Mouse (Mus musculus): ENCODE data around the gene Cfap77. TPM values are rescaled to one million over a fixed set of nuclear protein-coding genes. Genes with fewer than 3 reads are reported as not detected.

The Cfap77 gene
- polyA plus RNA-seq, 1 experiment from 2014 or later = 0.51 TPM

DNA sequence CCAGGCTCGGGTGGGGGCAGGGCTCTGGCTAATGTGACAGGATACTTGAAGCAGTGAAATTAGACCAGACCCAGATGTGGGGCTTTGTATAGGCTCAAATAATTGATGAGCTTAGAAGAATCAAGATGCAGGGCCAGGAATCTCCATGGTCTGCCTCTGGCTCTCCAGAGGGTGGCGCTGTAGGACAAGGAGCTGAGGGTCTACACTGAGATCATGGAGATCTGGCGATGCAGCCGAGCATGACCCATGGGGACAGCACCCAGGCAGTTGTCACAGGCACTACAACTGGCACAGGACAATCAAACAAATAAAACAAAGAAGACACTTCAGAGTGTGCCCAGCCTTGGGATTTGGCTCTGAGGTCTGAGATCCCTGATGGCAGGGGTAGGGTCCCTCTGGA lies 131.0 kb downstream of the Cfap77 start:
- peaks cover 56% of the 10 kb centered on the region for H3K27me3 ChIP-seq (ENCODE audit: control insufficient read depth, insufficient read depth, low read length)
- no peak overlapping the region for H3K27ac ChIP-seq (ENCODE audit: low read depth, low read length)
- H3K4me3 ChIP-seq (ENCODE audit: low read depth, low read length) = no peak overlapping the region
- ATAC-seq (ENCODE audit: low FRiP score) = peak; percentile 60; the same call in 1 of the 2 replicates
- DNase-seq (ENCODE audit: low spot score) = peak; percentile 84
- no peaks in the 10 kb centered on the region for H3K9me3 ChIP-seq (ENCODE audit: control insufficient read depth, low read length)
- H3K4me1 ChIP-seq (replicated peaks; ENCODE audit: control insufficient read depth, insufficient read depth, low read length) = no peaks in the 10 kb centered on the region; the same call in 1 of the 2 replicates
- 3% methylated on average over 4 of the region's 4 CpGs for WGBS
- no peak overlapping the region for H3K9ac ChIP-seq (ENCODE audit: low read depth, low read length)
- no peak overlapping the region for H3K4me2 ChIP-seq (replicated peaks; ENCODE audit: low read depth, low read length)
- H3K36me3 ChIP-seq (ENCODE audit: control insufficient read depth, insufficient read depth, low read length) = no peaks in the 10 kb centered on the region

DNA sequence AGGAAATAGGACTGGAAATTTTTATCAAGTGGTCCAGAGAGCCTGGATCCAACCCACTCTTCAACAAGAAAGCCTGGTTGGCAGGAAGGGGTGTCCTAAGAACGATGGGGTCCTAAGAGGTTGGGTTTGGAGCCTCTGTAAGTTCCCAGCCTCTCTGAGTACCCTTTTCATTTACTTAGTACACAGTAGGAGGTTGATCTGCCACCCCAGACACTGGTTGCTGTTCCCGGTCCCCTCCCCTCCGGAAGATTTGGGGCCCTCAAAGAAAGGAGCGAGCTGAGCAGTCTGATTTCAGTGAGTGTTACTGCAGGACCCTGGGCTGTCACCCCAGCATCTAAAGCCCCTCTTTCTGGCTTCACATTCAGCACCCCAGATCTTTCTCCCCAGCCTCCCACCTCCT lies 135.9 kb downstream of the Cfap77 start:
- Histone ChIP-seq H3K27me3 (ENCODE audit: control insufficient read depth, insufficient read depth, low read length) (peaks cover 85% of the 10 kb centered on the region), H3K27ac (ENCODE audit: low read depth, low read length) (no peak overlapping the region), H3K9ac (ENCODE audit: low read depth, low read length) (no peak overlapping the region), H3K36me3 (ENCODE audit: control insufficient read depth, insufficient read depth, low read length) (no peaks in the 10 kb centered on the region), H3K9me3 (ENCODE audit: control insufficient read depth, low read length) (no peaks in the 10 kb centered on the region), H3K4me2 (replicated peaks; ENCODE audit: low read depth, low read length) (no peak overlapping the region), H3K4me3 (ENCODE audit: low read depth, low read length) (no peak overlapping the region), H3K4me1 (replicated peaks; ENCODE audit: control insufficient read depth, insufficient read depth, low read length) (peaks cover 15% of the 10 kb centered on the region)
- 0% methylated on average over 4 of the region's 4 CpGs for WGBS
- no peak for ATAC-seq (ENCODE audit: low FRiP score)
- no peak for DNase-seq (ENCODE audit: low spot score)

DNA sequence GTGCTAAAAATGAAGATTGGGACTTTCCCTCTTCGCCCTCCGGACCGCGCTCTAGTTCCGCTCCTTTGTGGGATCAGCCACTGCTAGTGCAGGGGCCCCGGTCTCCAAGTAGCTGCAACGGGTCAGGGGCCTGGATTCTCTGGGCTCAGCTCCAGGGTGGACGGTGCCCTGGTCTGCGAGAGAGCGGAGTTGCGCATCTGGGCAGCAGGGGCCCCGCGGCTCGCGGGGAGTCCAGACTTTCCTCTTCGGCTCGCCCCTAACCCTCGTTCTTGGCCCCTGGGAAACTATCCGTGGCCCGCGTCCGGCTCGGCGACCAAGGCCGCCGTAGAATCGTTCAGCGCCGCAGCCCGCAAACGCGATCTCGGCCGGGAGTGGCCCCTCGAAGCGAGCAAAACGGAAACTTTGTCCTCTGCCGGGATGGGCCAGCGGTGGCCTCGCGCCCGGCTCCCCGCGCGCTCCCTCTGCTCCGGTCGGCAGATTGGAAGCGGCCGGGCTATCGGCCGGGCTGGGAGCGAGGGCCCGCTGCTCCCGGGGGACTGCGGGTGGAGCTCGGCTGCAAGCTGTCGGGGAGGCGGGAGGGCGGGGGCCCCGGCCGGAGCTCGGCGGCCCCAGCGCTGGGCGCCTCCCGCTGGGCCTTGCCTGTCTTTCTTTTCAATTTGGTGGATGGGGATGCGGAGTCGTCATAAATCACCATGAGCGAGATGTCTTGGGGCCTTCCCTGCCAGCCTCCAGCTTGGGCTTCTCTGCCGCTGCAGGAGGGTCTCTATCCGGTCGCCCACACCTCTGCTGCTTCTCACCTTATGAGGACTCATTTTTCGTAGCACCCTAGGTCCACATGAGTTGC lies 137.1 kb downstream of the Cfap77 start:
- Histone ChIP-seq H3K4me2 (replicated peaks; ENCODE audit: low read depth, low read length) (peak overlapping the region; percentile 42), H3K9ac (ENCODE audit: low read depth, low read length) (peak overlapping the region; percentile 43), H3K4me3 (ENCODE audit: low read depth, low read length) (peak overlapping the region; percentile 27), H3K4me1 (replicated peaks; ENCODE audit: control insufficient read depth, insufficient read depth, low read length) (peaks cover 15% of the 10 kb centered on the region), H3K27ac (ENCODE audit: low read depth, low read length) (peak overlapping the region; percentile 53; the same call in 1 of the 2 replicates), H3K36me3 (ENCODE audit: control insufficient read depth, insufficient read depth, low read length) (no peaks in the 10 kb centered on the region), H3K27me3 (ENCODE audit: control insufficient read depth, insufficient read depth, low read length) (peaks cover 92% of the 10 kb centered on the region), H3K9me3 (ENCODE audit: control insufficient read depth, low read length) (no peaks in the 10 kb centered on the region)
- WGBS = under 1% methylated on average over 64 of the region's 73 CpGs
- peak; percentile 49; the same call in 1 of the 2 replicates for ATAC-seq (ENCODE audit: low FRiP score)
- DNase-seq (ENCODE audit: low spot score) = peak; percentile 69

DNA sequence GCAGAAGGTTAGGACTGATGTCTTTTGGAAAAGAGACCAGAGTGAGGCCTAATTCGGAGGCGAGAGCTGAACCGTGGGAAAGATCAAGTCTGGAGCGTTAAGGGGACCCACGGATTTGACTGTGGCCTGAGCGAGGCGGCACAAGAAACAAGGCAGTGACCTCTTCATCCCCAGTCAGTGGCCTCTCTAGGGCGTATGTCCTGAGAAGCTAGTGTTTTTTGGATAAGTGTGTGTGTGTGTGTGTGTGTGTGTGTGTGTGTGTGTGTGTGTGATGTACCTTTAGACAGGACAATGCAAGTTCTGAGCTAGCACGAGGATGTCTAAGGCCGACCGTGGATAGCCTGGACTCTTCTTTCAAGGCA lies 137.7 kb downstream of the Cfap77 start:
- peak overlapping the region; percentile 43; the same call in 1 of the 2 replicates for H3K9ac ChIP-seq (ENCODE audit: low read depth, low read length)
- ATAC-seq (ENCODE audit: low FRiP score) (no peak), DNase-seq (ENCODE audit: low spot score) (peak; percentile 57)
- no peak overlapping the region for H3K27ac ChIP-seq (ENCODE audit: low read depth, low read length)
- peaks cover 15% of the 10 kb centered on the region for H3K4me1 ChIP-seq (replicated peaks; ENCODE audit: control insufficient read depth, insufficient read depth, low read length)
- H3K36me3 ChIP-seq (ENCODE audit: control insufficient read depth, insufficient read depth, low read length) = no peaks in the 10 kb centered on the region
- peak overlapping the region; percentile 27 for H3K4me3 ChIP-seq (ENCODE audit: low read depth, low read length)
- 3% methylated on average over 11 of the region's 11 CpGs for WGBS
- no peaks in the 10 kb centered on the region for H3K9me3 ChIP-seq (ENCODE audit: control insufficient read depth, low read length)
- peak overlapping the region; percentile 42 for H3K4me2 ChIP-seq (replicated peaks; ENCODE audit: low read depth, low read length)
- H3K27me3 ChIP-seq (ENCODE audit: control insufficient read depth, insufficient read depth, low read length) = peaks cover 90% of the 10 kb centered on the region

DNA sequence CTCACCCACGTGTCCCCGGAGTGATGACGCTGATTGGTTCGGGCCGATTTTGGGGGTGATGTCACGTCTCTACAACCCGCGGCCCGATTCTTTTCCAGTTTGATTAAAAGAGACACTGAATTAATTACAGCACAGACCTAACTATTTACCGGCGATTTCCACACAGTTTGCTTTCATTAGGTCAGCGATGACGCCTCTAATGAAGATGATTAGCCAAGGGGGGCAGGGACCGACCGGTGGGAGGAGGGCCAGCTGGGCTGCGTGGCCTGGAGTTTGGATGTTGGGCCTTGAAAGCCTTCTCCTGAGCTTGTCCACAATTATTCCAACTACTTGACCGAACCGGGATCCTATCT lies 138.4 kb downstream of the Cfap77 start, which contains the start of gene Barhl1:
Gene Barhl1 (minus strand): TSS at position 156 of the 353 bp plus-strand sequence.
- Histone ChIP-seq H3K4me3 (ENCODE audit: low read depth, low read length) (peak within 1 kb of the TSS; percentile 27), H3K27ac (ENCODE audit: low read depth, low read length) (peak within 1 kb of the TSS; percentile 53; the same call in 1 of the 2 replicates), H3K9me3 (ENCODE audit: control insufficient read depth, low read length) (no peaks in the 10 kb centered on the region), H3K4me1 (replicated peaks; ENCODE audit: control insufficient read depth, insufficient read depth, low read length) (peaks cover 15% of the 10 kb centered on the region), H3K4me2 (replicated peaks; ENCODE audit: low read depth, low read length) (peak within 1 kb of the TSS; percentile 42), H3K27me3 (ENCODE audit: control insufficient read depth, insufficient read depth, low read length) (peaks cover 89% of the 10 kb centered on the region), H3K36me3 (ENCODE audit: control insufficient read depth, insufficient read depth, low read length) (no peaks in the 10 kb centered on the region), H3K9ac (ENCODE audit: low read depth, low read length) (peak within 1 kb of the TSS; percentile 43)
- DNase-seq (ENCODE audit: low spot score) = peak; percentile 58
- WGBS = 1% methylated on average over 18 of the region's 18 CpGs
- ATAC-seq (ENCODE audit: low FRiP score) = no peak

DNA sequence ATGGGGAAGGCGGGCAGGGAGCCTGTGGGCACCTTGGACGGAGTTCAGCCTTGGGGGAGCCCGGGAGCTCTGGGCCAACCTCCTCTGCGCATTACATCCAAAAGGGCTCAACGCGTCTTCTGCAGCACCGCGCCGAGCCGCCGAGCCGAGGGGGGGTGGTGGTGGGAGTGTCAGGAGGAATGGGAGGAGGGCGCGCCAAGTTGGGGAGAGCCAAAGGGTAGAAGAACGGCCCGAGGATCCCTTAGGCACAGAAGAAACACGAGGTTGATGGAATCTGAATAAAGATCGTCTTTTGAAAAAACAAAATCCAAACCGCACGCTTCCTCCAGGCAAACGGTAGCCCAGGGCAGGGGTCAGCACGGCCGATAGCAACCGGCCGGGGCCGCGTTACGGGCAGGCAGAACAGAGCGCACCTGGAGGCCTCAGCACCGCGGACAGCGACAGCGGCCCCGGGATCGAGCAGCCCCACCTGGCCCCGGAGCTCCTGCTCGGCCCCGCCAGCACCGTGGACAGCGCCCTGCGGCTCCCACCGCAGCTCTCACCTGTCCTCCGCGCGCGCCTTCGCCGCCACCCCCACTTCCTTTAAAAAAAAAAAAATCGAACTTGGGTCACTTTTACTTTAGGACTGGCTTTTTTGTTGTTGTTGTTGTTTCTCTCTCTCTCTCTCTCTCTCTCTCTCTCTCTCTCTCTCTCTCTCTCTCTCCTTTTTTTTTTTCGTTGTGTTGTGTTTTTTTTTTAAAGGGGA lies 138.9 kb downstream of the Cfap77 start:
- Histone ChIP-seq H3K27ac (ENCODE audit: low read depth, low read length) (no peak overlapping the region), H3K4me3 (ENCODE audit: low read depth, low read length) (peak overlapping the region; percentile 27), H3K4me1 (replicated peaks; ENCODE audit: control insufficient read depth, insufficient read depth, low read length) (peaks cover 15% of the 10 kb centered on the region), H3K4me2 (replicated peaks; ENCODE audit: low read depth, low read length) (0 out of 2 replicates have a peak overlapping the region, but pooled peaks have one; percentile 7), H3K9ac (ENCODE audit: low read depth, low read length) (no peak overlapping the region), H3K27me3 (ENCODE audit: control insufficient read depth, insufficient read depth, low read length) (peaks cover 89% of the 10 kb centered on the region), H3K36me3 (ENCODE audit: control insufficient read depth, insufficient read depth, low read length) (no peaks in the 10 kb centered on the region), H3K9me3 (ENCODE audit: control insufficient read depth, low read length) (no peaks in the 10 kb centered on the region)
- DNase-seq (ENCODE audit: low spot score) (peak; percentile 79), ATAC-seq (ENCODE audit: low FRiP score) (no peak)
- under 1% methylated on average over 50 of the region's 50 CpGs for WGBS

DNA sequence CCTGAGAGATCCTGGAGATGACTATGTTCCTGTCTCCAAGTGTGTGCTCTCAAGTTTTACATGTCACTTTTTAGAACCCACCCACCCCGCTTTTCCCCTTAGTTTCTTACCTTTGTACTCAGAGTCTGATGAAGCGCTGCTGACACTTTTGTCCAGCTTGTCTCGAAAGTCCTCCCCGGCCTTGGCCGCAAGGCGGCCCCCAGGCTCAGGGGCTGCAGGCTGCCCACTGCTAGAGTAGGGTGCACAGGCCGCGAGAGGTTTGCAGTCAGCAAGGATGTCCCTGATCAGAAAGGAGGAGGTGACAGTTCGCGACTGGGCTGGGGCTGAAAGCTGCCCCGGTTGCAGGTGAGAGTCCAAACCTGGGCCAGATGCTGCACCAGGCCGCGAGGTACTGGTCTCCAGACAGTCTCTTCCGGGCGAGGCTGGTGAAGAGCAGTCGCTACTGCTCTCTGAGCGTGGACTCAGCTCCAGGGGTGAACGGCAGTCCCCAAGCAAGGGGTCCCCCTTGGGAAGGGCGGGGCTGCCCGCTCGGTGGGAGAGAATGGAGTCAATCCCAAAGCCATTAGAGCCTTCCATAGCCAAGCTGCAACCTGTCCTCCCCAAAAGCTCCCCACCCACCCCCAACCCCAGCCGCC lies 139.6 kb downstream of the Cfap77 start:
- DNase-seq (ENCODE audit: low spot score) = peak; percentile 41
- 5% methylated on average over 22 of the region's 22 CpGs for WGBS
- Histone ChIP-seq H3K4me1 (replicated peaks; ENCODE audit: control insufficient read depth, insufficient read depth, low read length) (peaks cover 15% of the 10 kb centered on the region), H3K9me3 (ENCODE audit: control insufficient read depth, low read length) (no peaks in the 10 kb centered on the region), H3K4me3 (ENCODE audit: low read depth, low read length) (peak overlapping the region; percentile 27), H3K27ac (ENCODE audit: low read depth, low read length) (no peak overlapping the region), H3K9ac (ENCODE audit: low read depth, low read length) (no peak overlapping the region), H3K4me2 (replicated peaks; ENCODE audit: low read depth, low read length) (peak overlapping the region; percentile 14; the same call in 1 of the 2 replicates), H3K27me3 (ENCODE audit: control insufficient read depth, insufficient read depth, low read length) (peaks cover 91% of the 10 kb centered on the region), H3K36me3 (ENCODE audit: control insufficient read depth, insufficient read depth, low read length) (no peaks in the 10 kb centered on the region)
- ATAC-seq (ENCODE audit: low FRiP score) = no peak

DNA sequence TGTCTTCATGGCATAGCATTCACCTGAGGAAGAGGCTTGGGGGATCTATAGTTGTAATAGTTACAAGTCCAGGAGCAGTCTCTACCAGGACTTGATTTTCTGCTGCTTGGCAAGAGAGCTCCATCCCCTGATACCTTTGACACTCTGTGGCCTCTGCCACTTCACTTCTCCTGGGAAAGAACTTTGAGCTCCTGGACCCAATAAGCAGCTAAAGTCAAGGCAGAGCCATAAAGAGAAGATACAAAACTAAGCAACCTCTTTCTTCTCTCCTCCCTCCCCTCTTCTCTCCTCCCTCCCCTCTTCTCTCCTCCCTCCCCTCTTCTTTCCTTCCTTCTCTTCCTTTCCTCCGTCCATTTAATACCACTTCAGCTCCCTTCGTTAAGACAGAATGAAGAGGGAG lies 140.7 kb downstream of the Cfap77 start:
- H3K27ac ChIP-seq (ENCODE audit: low read depth, low read length) = no peak overlapping the region
- no peaks in the 10 kb centered on the region for H3K36me3 ChIP-seq (ENCODE audit: control insufficient read depth, insufficient read depth, low read length)
- H3K4me1 ChIP-seq (replicated peaks; ENCODE audit: control insufficient read depth, insufficient read depth, low read length) = peaks cover 19% of the 10 kb centered on the region
- peak overlapping the region; percentile 27 for H3K4me3 ChIP-seq (ENCODE audit: low read depth, low read length)
- H3K27me3 ChIP-seq (ENCODE audit: control insufficient read depth, insufficient read depth, low read length) = peaks cover 94% of the 10 kb centered on the region
- no peak overlapping the region for H3K9ac ChIP-seq (ENCODE audit: low read depth, low read length)
- H3K4me2 ChIP-seq (replicated peaks; ENCODE audit: low read depth, low read length) = no peak overlapping the region
- WGBS = 3% methylated on average over 2 of the region's 2 CpGs
- H3K9me3 ChIP-seq (ENCODE audit: control insufficient read depth, low read length) = no peaks in the 10 kb centered on the region
- DNase-seq (ENCODE audit: low spot score) (no peak), ATAC-seq (ENCODE audit: low FRiP score) (no peak)

All from hindbrain, embryonic 11.5 days (tissue).